Mouse (Mus musculus) kidney, embryonic 14.5 days (tissue): Measurements from ENCODE around the gene Gfod2. TPM values are rescaled to one million over a fixed set of nuclear protein-coding genes. Genes with fewer than 3 reads are reported as not detected.

Experiments used
- ATAC-seq: fragments of 200-750 bp; cut with Nextera tagmentation; 2 replicates; pipeline ENCODE4 v1.8.0; 2017; ENCODE audit warnings: moderate number of reproducible peaks, mild to moderate bottlenecking, moderate TSS enrichment, moderate library complexity; ENCODE audit not compliant: low FRiP score, low TSS enrichment
- H3K27ac ChIP-seq: fragments of 300-500 bp; sonication (generic); 2 replicates; pipeline ENCODE4 v1.5.1; 2014; ENCODE audit warnings: low read depth, mild to moderate bottlenecking, low read length, moderate library complexity, mixed read lengths
- H3K27me3 ChIP-seq: fragments of 300-500 bp; sonication (generic); 2 replicates; pipeline ENCODE4 v1.6.1; 2014; ENCODE audit warnings: mild to moderate bottlenecking, low read length; ENCODE audit not compliant: control insufficient read depth, insufficient read depth
- H3K36me3 ChIP-seq: fragments of 300-500 bp; sonication (generic); 2 replicates; pipeline ENCODE4 v1.6.1; 2014; ENCODE audit warnings: low read length, mixed read lengths; ENCODE audit not compliant: control insufficient read depth, insufficient read depth
- H3K4me1 ChIP-seq: fragments of 300-500 bp; sonication (generic); 2 replicates; pipeline ENCODE4 v1.6.1; 2014; ENCODE audit warnings: low read length, mixed read lengths; ENCODE audit not compliant: control insufficient read depth, insufficient read depth
- H3K4me2 ChIP-seq: fragments of 300-500 bp; sonication (generic); replicated peaks from 2 replicates; pipeline ENCODE4 v1.6.1; 2014; ENCODE audit warnings: low read depth, mild to moderate bottlenecking, low read length
- H3K4me3 ChIP-seq: fragments of 300-500 bp; sonication (generic); 2 replicates; pipeline ENCODE4 v1.5.1; 2014; ENCODE audit warnings: mild to moderate bottlenecking, low read length
- H3K9ac ChIP-seq: fragments of 300-500 bp; sonication (generic); 2 replicates; pipeline ENCODE4 v1.6.1; 2014; ENCODE audit warnings: low read depth, mild to moderate bottlenecking, low read length, moderate library complexity
- H3K9me3 ChIP-seq: fragments of 300-500 bp; sonication (generic); 2 replicates; pipeline ENCODE4 v1.6.1; 2016; ENCODE audit warnings: low read length; ENCODE audit not compliant: control insufficient read depth
- WGBS: fragments of 180-500 bp; shearing (Covaris S2); extraction: QIAGEN DNeasy Blood & Tissue Kit; methylation state at CpG from one replicate; pipeline ENCODE4 v1.1.7; 2014; 5-methylcytosine and 5-hydroxymethylcytosine counted together
- polyA plus RNA-seq: library from polyadenylated mRNA; unstranded; fragments of >200 nt; fragmentation: Nextera tagmentation; extraction: Ambion mirVana; gene quantifications from 2 replicates; pipeline ENCODE4 v1.2.1, GENCODE M21; 2014

Gfod2 gene
- polyA plus RNA-seq, 1 experiment from 2014 or later, result 15.8 TPM

- WGBS, result 85% methylated on average over 5 of the region's 5 CpGs
- Histone ChIP-seq H3K27me3 (no peaks in the 10 kb centered on the region), H3K36me3 (no peaks in the 10 kb centered on the region), H3K4me2 (no peak overlapping the region), H3K27ac (no peak overlapping the region), H3K4me3 (no peak overlapping the region), H3K9me3 (no peaks in the 10 kb centered on the region), H3K4me1 (no peaks in the 10 kb centered on the region), H3K9ac (no peak overlapping the region)
- ATAC-seq, result no peak
These were observed 19.2 kb downstream of the Gfod2 start for GRCm38 (mm10) chr8:105739216-105739615.

GRCm38 (mm10) chr8:105732186-105732585 is 26.3 kb downstream of the Gfod2 start:
- 81% methylated on average over 5 of the region's 5 CpGs for WGBS
- H3K36me3 ChIP-seq, result peaks cover 8% of the 10 kb centered on the region; the same call in 1 of the 2 replicates
- H3K27me3 ChIP-seq, result no peaks in the 10 kb centered on the region
- no peaks in the 10 kb centered on the region for H3K9me3 ChIP-seq
- H3K4me2 ChIP-seq, result no peak overlapping the region
- no peak overlapping the region for H3K27ac ChIP-seq
- ATAC-seq, result no peak
- H3K4me1 ChIP-seq, result 0 out of 2 replicates have a peak, but pooled peaks cover 2% of the 10 kb centered on the region
- no peak overlapping the region for H3K4me3 ChIP-seq
- H3K9ac ChIP-seq, result no peak overlapping the region

GRCm38 (mm10) chr8:105727397-105728124 is 30.9 kb downstream of the Gfod2 start:
- ATAC-seq, result no peak
- H3K4me2 ChIP-seq, result no peak overlapping the region
- no peak overlapping the region for H3K9ac ChIP-seq
- H3K4me1 ChIP-seq, result 0 out of 2 replicates have a peak, but pooled peaks cover 2% of the 10 kb centered on the region
- no peaks in the 10 kb centered on the region for H3K9me3 ChIP-seq
- peak overlapping the region; percentile 67; the same call in 1 of the 2 replicates for H3K27ac ChIP-seq
- H3K4me3 ChIP-seq, result no peak overlapping the region
- 82% methylated on average over 18 of the region's 18 CpGs for WGBS
- H3K36me3 ChIP-seq, result peaks cover 23% of the 10 kb centered on the region
- H3K27me3 ChIP-seq, result no peaks in the 10 kb centered on the region

- Histone ChIP-seq H3K4me2 (no peak overlapping the region), H3K4me1 (no peaks in the 10 kb centered on the region), H3K27me3 (no peaks in the 10 kb centered on the region), H3K36me3 (peaks cover 25% of the 10 kb centered on the region), H3K27ac (no peak overlapping the region), H3K4me3 (no peak overlapping the region), H3K9ac (no peak overlapping the region), H3K9me3 (no peaks in the 10 kb centered on the region)
- 76% methylated on average over 5 of the region's 5 CpGs for WGBS
- no peak for ATAC-seq
These were observed 32.7 kb downstream of the Gfod2 start for GRCm38 (mm10) chr8:105725726-105726125.

GRCm38 (mm10) chr8:105722861-105723260 is 35.6 kb downstream of the Gfod2 start:
- Histone ChIP-seq H3K4me1 (no peaks in the 10 kb centered on the region), H3K9me3 (no peaks in the 10 kb centered on the region), H3K27ac (no peak overlapping the region), H3K27me3 (no peaks in the 10 kb centered on the region), H3K9ac (no peak overlapping the region), H3K4me2 (no peak overlapping the region), H3K36me3 (peaks cover 22% of the 10 kb centered on the region), H3K4me3 (no peak overlapping the region)
- WGBS, result 92% methylated on average over 9 of the region's 9 CpGs
- ATAC-seq, result no peak

- Histone ChIP-seq H3K36me3 (peaks cover 15% of the 10 kb centered on the region), H3K27ac (no peak overlapping the region), H3K27me3 (no peaks in the 10 kb centered on the region), H3K4me2 (no peak overlapping the region), H3K9ac (no peak overlapping the region), H3K4me1 (no peaks in the 10 kb centered on the region), H3K4me3 (no peak overlapping the region), H3K9me3 (no peaks in the 10 kb centered on the region)
- WGBS, result 80% methylated on average over 4 of the region's 4 CpGs
- no peak for ATAC-seq
These were observed 38.8 kb downstream of the Gfod2 start for GRCm38 (mm10) chr8:105719637-105720036.

- H3K36me3 ChIP-seq, result peaks cover 7% of the 10 kb centered on the region; the same call in 1 of the 2 replicates
- H3K9ac ChIP-seq, result no peak overlapping the region
- H3K4me2 ChIP-seq, result no peak overlapping the region
- 94% methylated on average over 15 of the region's 15 CpGs for WGBS
- no peak for ATAC-seq
- H3K4me1 ChIP-seq, result no peaks in the 10 kb centered on the region
- H3K4me3 ChIP-seq, result no peak overlapping the region
- no peak overlapping the region for H3K27ac ChIP-seq
- H3K27me3 ChIP-seq, result no peaks in the 10 kb centered on the region
- no peaks in the 10 kb centered on the region for H3K9me3 ChIP-seq
These were observed 42.0 kb downstream of the Gfod2 start for GRCm38 (mm10) chr8:105716302-105716945.

GRCm38 (mm10) chr8:105715042-105715441 is 43.4 kb downstream of the Gfod2 start:
- H3K4me2 ChIP-seq, result no peak overlapping the region
- no peaks in the 10 kb centered on the region for H3K27me3 ChIP-seq
- no peak for ATAC-seq
- H3K9ac ChIP-seq, result no peak overlapping the region
- H3K4me1 ChIP-seq, result no peaks in the 10 kb centered on the region
- no peak overlapping the region for H3K4me3 ChIP-seq
- no peaks in the 10 kb centered on the region for H3K9me3 ChIP-seq
- 83% methylated on average over 6 of the region's 6 CpGs for WGBS
- no peak overlapping the region for H3K27ac ChIP-seq
- H3K36me3 ChIP-seq, result peaks cover 5% of the 10 kb centered on the region; the same call in 1 of the 2 replicates

- H3K36me3 ChIP-seq, result peaks cover 5% of the 10 kb centered on the region; the same call in 1 of the 2 replicates
- no peaks in the 10 kb centered on the region for H3K4me1 ChIP-seq
- no peaks in the 10 kb centered on the region for H3K9me3 ChIP-seq
- H3K9ac ChIP-seq, result no peak overlapping the region
- no peak overlapping the region for H3K27ac ChIP-seq
- H3K4me2 ChIP-seq, result no peak overlapping the region
- no peak overlapping the region for H3K4me3 ChIP-seq
- H3K27me3 ChIP-seq, result no peaks in the 10 kb centered on the region
- peak; percentile 54 for ATAC-seq
- WGBS, result 3% methylated on average over 3 of the region's 3 CpGs
These were observed 44.3 kb downstream of the Gfod2 start for GRCm38 (mm10) chr8:105714139-105714538.
